Mouse (Mus musculus) testis, adult 2 months (tissue): ENCODE measurements at regions not wholly inside any gene's neighbourhood (a gene's known extent, or its start where the extent isn't known, plus 50 kb on each side); places are given as distances from the start of the nearest gene placed in this dataset.

Experiments
- CTCF ChIP-seq: fragments of 200-500 bp; IDR thresholded peaks from 2 replicates; pipeline ENCODE4 v1.5.1; 2012; ENCODE audit warnings: low read depth, mild to moderate bottlenecking, inconsistent platforms, low read length, moderate library complexity; ENCODE audit not compliant: control insufficient read depth, insufficient read depth, insufficient replicate concordance
- POLR2A ChIP-seq: fragments of 200-500 bp; IDR thresholded peaks from 2 replicates; pipeline ENCODE4 v1.6.1; 2012; ENCODE audit warnings: low read depth, mild to moderate bottlenecking, inconsistent platforms, low read length, moderate library complexity; ENCODE audit not compliant: control insufficient read depth

GRCm38 (mm10) chr10:118709718-118710117 lies 160.3 kb downstream of the Dyrk2 start:
- no peak for TF ChIP-seq CTCF
- no peak for TF ChIP-seq POLR2A
